Mouse (Mus musculus): ENCODE data around the gene Sobp.

Gene Sobp

GRCm38 (mm10) chr10:42987594-42988052, 186.7 kb downstream of the Sobp start:
- peak; percentile 54 to 59 for DNase-seq

- no peak for DNase-seq
These were observed 189.4 kb downstream of the Sobp start for GRCm38 (mm10) chr10:42984886-42985285.

- no peak for DNase-seq
These were observed 193.2 kb downstream of the Sobp start for GRCm38 (mm10) chr10:42980999-42981757.

GRCm38 (mm10) chr10:42978346-42978745, 196.0 kb downstream of the Sobp start:
- DNase-seq = no peak

- DNase-seq = no peak
These were observed 197.8 kb downstream of the Sobp start for GRCm38 (mm10) chr10:42976577-42976976.

- DNase-seq = no peak
These were observed 200.8 kb downstream of the Sobp start for GRCm38 (mm10) chr10:42973537-42973936.

GRCm38 (mm10) chr10:42972504-42973172, 201.7 kb downstream of the Sobp start:
- peak; percentile 30 to 47 for DNase-seq

GRCm38 (mm10) chr10:42968332-42968731, 206.0 kb downstream of the Sobp start:
- DNase-seq = no peak

- no peak for DNase-seq
These were observed 211.3 kb downstream of the Sobp start for GRCm38 (mm10) chr10:42963061-42963460.

GRCm38 (mm10) chr10:42962655-42963054, 211.7 kb downstream of the Sobp start:
- DNase-seq = peak in 1 of 2 experiments; percentile 28

- DNase-seq = peak; percentile 35 to 37
These were observed 212.1 kb downstream of the Sobp start for GRCm38 (mm10) chr10:42962181-42962601.

- DNase-seq = no peak
These were observed 212.6 kb downstream of the Sobp start for GRCm38 (mm10) chr10:42961771-42962170.

GRCm38 (mm10) chr10:42958686-42959085, 215.6 kb downstream of the Sobp start:
- no peak for DNase-seq

- DNase-seq = peak; percentile 67 to 69
These were observed 216.3 kb downstream of the Sobp start for GRCm38 (mm10) chr10:42957881-42958651.

- DNase-seq = no peak
These were observed 219.1 kb downstream of the Sobp start for GRCm38 (mm10) chr10:42955205-42955604.

GRCm38 (mm10) chr10:42953601-42954000, 220.7 kb downstream of the Sobp start:
- DNase-seq = peak in 1 of 2 experiments; percentile 9
